Mouse (Mus musculus) lung, adult 2 months (tissue): ENCODE measurements around the gene Fgf22.

Experiments used
- CTCF ChIP-seq: fragments of 200-500 bp; IDR thresholded peaks from 2 replicates; pipeline ENCODE4 v1.5.1; 2011; ENCODE audit warnings: mild to moderate bottlenecking, low read length, control low read depth; ENCODE audit not compliant: insufficient read depth
- POLR2A ChIP-seq: fragments of 200-500 bp; IDR thresholded peaks from 2 replicates; pipeline ENCODE4 v1.6.1; 2011; ENCODE audit warnings: low read depth, mild to moderate bottlenecking, control low read depth, low read length, borderline replicate concordance; ENCODE audit errors: extremely low read depth

GRCm38 (mm10) chr10:79708668-79709067, 46.2 kb upstream of the Fgf22 start:
- TF ChIP-seq CTCF (no peak), POLR2A (no peak)
